Mouse (Mus musculus) kidney, adult 18-20 months (tissue): Measurements from ENCODE around the gene Otop2.

ENCODE experiments used
- DNase-seq: peaks from one replicate; pipeline ENCODE4 v3.0.0; 2021

Otop2 gene

DNA sequence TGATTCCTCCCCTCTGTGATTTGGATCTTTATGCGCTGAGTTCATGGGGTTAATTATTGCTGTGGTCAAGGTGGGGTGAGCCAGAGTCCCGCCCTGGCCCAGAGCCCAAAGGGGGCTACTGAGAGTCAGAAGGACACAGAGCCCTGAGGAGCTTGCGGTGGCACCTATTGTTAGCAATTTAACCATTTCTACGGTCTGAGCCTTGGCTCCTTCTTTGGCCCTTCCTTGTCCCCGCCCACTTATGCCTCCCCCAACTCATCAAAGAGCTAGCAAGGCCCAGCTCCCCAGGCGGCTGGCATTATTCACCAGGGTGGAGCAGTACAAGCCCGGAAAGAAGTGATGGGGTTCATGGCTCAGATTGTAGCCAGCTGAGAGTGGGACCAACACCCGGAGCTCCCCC, at the start of gene Otop2:
Gene Otop2, plus strand, starts transcription at position 301 of the 400 bp plus-strand sequence.
- no peak for DNase-seq

- DNase-seq, result peak; percentile 19
Measured at GRCm38 (mm10) chr11:115257775-115258510, 49.0 kb upstream of the Otop2 start.

- DNase-seq, result no peak
Measured at GRCm38 (mm10) chr11:115259134-115259533, 47.8 kb upstream of the Otop2 start.

DNA sequence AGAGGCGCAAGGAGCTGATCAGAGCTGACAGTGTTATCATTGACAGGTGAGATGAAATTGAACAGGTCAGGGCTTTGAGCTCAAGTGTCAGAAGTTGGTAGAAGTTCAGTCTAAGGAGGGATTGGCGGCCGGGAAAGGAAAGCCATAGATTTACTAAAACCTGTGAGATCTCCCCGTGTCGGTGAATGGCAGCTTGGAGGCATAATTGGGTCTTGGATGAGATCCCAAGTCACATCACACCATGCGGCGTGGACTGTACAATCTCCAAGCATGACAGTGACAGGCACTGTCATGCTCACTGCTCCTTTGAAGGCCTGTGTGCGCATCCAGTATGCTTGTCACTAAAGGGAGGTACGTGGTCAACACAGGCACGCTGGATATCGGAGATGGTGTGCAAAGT, 44.0 kb upstream of the Otop2 start:
- DNase-seq, result no peak

DNA sequence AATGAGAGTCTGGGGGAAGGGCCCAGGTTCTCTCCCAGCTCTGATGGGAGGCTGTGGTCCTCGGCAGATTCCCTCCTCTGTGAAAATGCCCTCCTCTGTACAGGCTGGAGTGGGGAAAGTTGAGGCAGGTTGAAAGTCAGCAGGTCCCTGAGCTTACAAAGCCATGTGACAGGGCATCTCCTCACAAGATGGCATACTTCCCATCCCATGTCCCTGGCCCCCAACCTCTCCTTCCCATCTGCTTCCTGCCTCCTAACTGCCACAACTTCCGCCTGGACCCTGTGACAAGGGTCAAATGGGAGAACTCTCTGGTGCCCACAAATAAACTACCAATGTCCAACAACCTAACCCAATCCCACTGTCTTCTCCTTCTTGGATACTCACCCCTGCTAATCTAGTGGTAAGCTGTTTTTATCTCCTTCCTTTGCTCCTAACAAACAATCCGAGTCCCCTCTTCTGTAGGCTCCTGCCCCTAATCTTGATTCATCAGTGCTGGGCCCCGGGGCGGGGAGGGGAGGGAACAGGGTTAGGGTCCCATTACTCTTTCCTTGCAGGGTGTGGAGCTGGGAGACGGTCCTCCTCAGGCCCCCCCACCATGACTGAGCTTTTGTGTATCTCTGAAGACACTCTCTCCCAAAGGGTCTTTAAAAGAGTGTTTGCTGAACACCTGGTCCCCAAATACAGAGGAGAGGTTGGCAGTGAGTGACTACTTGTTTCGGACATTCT, 42.7 kb upstream of the Otop2 start:
- no peak for DNase-seq

DNA sequence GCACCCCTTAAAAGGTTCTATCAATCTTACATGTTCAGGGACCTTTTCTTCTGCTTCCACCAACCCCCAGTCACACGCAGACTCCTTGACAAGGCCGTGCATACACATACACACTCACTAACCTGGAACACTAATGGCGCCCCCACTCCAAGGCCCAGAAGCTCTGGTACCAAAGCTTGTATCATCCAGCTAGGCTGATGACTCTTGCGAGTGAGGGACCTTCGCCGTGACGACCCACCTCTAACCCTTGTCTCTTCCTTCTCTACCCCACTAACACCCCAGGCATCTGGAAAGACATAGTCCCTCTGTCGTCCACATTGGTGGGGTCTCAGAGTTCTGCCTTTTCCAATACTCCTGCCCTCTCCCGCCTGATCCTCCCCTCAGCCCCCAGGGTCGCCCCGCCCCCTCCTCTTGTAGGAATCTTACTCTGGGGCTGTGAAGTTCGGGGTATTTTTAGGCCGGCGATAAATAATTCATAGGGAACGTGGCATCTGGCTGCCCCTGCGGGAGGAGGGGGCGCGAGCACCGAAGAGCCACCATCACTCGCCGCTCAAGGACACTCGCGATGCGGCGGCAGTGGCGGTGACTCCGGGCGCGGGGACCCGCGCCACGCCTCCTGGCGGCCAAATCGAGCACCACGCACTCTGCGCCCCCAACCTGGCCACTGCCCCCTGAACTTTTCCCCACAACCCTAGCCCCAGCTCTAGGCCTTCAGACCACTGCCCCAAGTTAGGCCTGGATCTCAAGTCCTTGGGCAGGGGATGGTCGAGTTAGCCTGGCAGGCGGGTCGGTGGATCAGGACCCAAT, 41.9 kb upstream of the Otop2 start:
- no peak for DNase-seq

GRCm38 (mm10) chr11:115265771-115266399, 41.1 kb upstream of the Otop2 start:
- DNase-seq, result no peak

DNA sequence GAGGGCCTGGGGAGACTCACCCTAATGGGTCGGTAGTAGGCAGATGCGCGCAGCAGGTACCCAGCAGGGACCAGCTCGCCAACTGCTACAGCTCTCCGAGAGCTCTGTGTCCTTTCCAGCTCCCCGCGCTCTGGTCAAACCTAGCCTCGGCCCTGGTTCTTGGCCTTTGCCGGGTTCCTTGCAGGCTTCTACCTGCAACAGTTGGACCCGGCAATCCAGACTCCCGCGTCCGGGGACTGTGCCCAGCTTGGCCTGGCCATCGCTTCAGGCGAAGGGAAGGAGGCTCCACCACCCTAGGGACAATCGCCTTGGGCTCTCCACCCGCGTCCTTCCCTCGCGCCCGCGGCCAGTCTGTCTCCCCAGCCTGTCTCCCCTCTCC, 40.6 kb upstream of the Otop2 start:
- DNase-seq, result no peak

GRCm38 (mm10) chr11:115267061-115267883, 39.7 kb upstream of the Otop2 start, which contains the start of gene Grin2c:
TSS of gene Grin2c (minus strand) at chr11:115267243.
- DNase-seq, result no peak

- no peak for DNase-seq
Measured at GRCm38 (mm10) chr11:115267958-115268357, 39.0 kb upstream of the Otop2 start.

DNA sequence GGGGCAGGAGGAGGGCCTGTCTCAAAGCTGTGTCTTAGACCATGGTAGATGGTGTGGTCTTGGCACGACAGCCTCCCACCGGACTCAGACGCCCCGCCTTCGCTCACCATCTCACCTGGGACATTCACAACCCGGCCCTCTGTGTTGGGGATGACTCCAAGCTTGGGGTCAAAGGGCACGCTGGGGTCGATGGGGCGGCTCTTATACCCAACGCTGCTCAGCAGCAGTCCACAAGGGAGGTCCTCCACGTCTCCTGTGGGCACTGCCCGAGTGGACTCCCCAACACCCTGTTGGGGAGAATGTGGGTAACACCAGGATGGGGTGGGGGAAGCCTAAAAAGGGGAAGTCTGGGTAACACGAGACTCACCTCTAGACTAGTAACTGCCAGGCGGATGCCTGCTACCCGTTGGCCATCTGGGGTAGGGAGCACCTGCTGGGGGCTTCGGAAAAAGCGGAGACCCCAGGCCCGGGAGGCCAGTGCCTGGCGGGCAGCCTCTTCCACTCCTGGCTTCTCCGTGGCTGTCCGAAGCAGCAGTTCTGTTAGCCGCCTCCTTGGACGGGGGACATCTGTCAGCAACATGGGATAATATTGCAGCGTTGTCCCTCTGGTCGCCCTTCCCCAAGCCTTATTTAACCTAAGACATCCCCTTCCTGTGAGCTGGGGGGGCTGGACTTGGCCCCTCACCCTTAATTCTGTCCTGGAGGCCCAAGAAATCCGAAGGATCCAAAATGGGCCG, 37.5 kb upstream of the Otop2 start:
- DNase-seq, result no peak

GRCm38 (mm10) chr11:115270148-115270861, 36.7 kb upstream of the Otop2 start:
- peak; percentile 82 for DNase-seq

GRCm38 (mm10) chr11:115271052-115271451, 35.9 kb upstream of the Otop2 start:
- no peak for DNase-seq

DNA sequence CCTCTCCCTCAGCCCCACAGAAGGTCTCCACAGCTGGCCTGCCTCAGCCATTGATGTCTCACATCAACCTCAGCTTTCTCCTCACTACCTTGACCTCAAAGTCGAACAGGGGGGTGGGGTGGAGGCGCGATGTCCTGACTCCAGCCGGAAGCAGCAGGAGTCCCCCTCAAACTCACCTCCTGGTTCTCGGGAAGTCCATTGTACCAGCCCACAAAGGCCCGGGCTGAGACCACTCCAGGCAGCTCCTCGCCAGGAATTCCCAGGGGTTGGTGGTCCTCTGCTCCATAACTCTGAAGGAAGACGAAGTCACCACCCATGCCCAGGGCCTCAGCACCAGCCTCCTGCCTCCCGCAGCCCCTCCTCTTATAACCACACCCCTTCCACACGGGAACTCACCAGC, 35.5 kb upstream of the Otop2 start:
- DNase-seq, result no peak

DNA sequence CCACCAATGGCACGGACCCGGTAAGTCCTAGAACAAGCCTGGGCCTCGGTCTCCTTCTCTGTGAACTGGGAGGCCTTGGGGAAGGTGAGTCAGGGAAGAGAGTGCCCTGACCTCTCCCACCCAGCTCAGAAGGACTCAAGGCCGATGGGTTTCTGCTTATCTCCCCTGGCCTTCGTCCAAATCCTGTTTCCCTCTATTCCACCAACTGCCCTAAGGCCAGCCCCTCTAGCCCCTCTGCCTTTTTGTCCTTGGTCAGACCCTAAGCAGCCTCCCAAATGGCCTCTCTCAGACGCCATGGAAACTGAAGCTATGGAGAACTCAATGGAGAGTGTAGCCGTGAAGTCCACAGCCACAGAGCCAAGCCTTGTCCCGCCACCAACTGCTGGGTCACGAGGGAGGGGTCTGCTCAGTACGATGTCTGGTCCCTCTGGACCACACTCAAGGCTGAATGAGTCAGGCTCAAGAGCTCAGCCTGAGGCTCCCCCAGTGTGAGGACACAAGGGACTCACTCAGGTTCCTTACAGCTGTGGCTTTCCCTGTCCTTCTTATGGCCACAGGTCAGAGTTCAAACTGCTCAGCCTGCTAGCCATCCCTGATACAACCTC, 34.0 kb upstream of the Otop2 start:
- DNase-seq, result no peak

DNA sequence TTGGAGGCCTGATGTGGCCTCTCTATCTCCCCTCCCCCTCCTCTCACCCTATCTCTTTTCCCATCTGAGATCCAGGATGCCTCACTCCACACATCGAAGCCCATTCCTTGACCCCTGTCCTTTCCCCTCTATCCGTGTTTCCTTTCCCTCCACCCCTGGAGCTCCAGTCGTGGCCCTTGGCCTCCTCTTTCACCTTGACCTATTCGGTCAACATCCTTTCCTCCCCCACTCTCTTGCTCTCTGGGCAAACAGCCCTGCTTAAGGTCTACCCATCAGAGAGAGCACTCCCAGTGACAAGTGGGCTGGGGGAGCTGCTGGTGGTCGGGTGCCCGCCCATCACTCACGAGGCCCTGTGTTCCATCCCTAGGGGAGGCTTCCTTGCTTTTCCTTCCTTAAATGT, 33.2 kb upstream of the Otop2 start:
- no peak for DNase-seq

DNA sequence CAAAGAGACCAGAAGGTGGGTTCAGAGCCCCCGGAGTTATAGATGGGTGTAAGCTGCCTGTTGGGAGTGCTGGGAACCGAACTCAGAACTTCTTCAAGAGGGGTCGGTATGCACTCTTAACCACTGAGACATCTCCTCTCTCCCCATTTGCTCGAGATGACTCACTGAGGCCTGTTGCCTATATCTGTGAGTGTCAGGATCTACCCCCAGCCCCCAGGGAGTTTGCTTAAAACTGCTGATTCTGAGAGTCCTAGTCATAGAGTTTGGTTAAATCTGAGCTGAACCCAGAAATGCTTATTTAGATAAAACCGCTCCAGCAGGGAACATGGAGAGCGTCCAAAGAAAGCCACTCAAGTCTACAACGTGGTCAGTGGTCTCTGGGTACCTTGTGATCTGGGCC, 32.8 kb upstream of the Otop2 start:
- DNase-seq, result no peak

GRCm38 (mm10) chr11:115274771-115275170, 32.2 kb upstream of the Otop2 start:
- DNase-seq, result no peak

DNA sequence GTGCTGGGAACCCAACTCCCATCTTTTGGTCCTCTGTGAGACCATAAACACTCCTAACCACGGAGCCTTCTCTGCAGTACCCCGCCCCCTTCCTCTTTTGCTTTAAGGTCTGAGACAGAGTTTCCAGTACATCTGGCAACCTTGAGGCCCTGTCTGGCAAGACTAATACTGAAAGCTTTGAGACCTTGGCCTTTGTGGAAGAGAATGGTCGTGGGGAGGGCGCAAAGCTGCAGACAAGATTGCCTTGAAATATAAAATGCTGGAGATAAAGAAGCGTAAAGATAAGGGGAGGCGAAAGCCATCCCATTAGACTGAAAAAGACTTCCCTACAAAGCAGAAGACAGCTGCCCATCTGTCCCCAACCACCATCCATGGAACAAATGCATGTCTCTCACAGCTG, 31.5 kb upstream of the Otop2 start:
- no peak for DNase-seq

- DNase-seq, result no peak
Measured at GRCm38 (mm10) chr11:115275954-115276353, 31.0 kb upstream of the Otop2 start.
